Mouse (Mus musculus) myocyte (in vitro differentiated cells): ENCODE measurements around the gene Asl. TPM values are rescaled to one million over a fixed set of nuclear protein-coding genes. Genes with fewer than 3 reads are reported as not detected.
A peak's percentile ranks its signal among the peaks of the same experiment; 100 is the strongest.

Experiments
- H3K27me3 ChIP-seq: one replicate; pipeline ENCODE4 v1.6.1; 2011; ENCODE audit not compliant: control insufficient read depth, insufficient read depth, insufficient read length
- H3K36me3 ChIP-seq: one replicate; pipeline ENCODE4 v1.6.1; 2011; ENCODE audit not compliant: control insufficient read depth, insufficient read depth
- H3K4me2 ChIP-seq: one replicate; pipeline ENCODE4 v1.6.1; 2011; ENCODE audit warnings: low read depth, control low read depth
- H3K4me3 ChIP-seq: one replicate; pipeline ENCODE4 v1.5.1; 2011; ENCODE audit warnings: mild to moderate bottlenecking, control low read depth, moderate library complexity
- H3K79me2 ChIP-seq: one replicate; pipeline ENCODE4 v1.6.1; 2011; ENCODE audit not compliant: control insufficient read depth, insufficient read depth
- H3ac ChIP-seq: one replicate; pipeline ENCODE4 v1.6.1; 2011; ENCODE audit not compliant: control insufficient read depth, insufficient read length
- CEBPB ChIP-seq: IDR thresholded peaks from 2 replicates; pipeline ENCODE4 v1.6.1; 2011; ENCODE audit warnings: mild to moderate bottlenecking, moderate library complexity; ENCODE audit not compliant: poor library complexity, insufficient read depth, severe bottlenecking
- E2F4 ChIP-seq: IDR thresholded peaks from one replicate; pipeline ENCODE4 v1.6.1; 2011; ENCODE audit warnings: mild to moderate bottlenecking, control low read depth, moderate library complexity; ENCODE audit not compliant: insufficient read depth
- MAX ChIP-seq: IDR thresholded peaks from one replicate; pipeline ENCODE4 v1.6.1; 2011; ENCODE audit warnings: low read depth, mild to moderate bottlenecking, control low read depth
- MYOD1 ChIP-seq, 3 experiments: IDR thresholded peaks; one replicate each; pipeline ENCODE4 v1.6.1; 2011; ENCODE audit warnings: control low read depth in 2 of 3, low read depth in 2 of 3, mild to moderate bottlenecking in 2 of 3, moderate library complexity in 1 of 3; ENCODE audit not compliant: insufficient read length in 2 of 3, control insufficient read depth in 1 of 3
- MYOG ChIP-seq, 3 experiments: IDR thresholded peaks; one replicate each; pipeline ENCODE4 v1.6.1; 2011; ENCODE audit warnings: control low read depth in 2 of 3, low read depth in 2 of 3, mild to moderate bottlenecking in 2 of 3; ENCODE audit not compliant: insufficient read length in 2 of 3, control insufficient read depth in 1 of 3, insufficient read depth in 1 of 3
- POLR2A ChIP-seq: IDR thresholded peaks from one replicate; pipeline ENCODE4 v1.6.1; 2011; ENCODE audit warnings: low read depth, mild to moderate bottlenecking, control low read depth, moderate library complexity; ENCODE audit not compliant: insufficient read length
- POLR2AphosphoS2 ChIP-seq: IDR thresholded peaks from one replicate; pipeline ENCODE4 v1.6.1; 2011; ENCODE audit warnings: low read depth, control low read depth; ENCODE audit not compliant: insufficient read length
- REST ChIP-seq: IDR thresholded peaks from one replicate; pipeline ENCODE4 v1.6.1; 2011; ENCODE audit warnings: mild to moderate bottlenecking, control low read depth, moderate library complexity; ENCODE audit not compliant: insufficient read depth, insufficient read length
- SRF ChIP-seq: IDR thresholded peaks from one replicate; pipeline ENCODE4 v1.6.1; 2011; ENCODE audit warnings: low read depth; ENCODE audit not compliant: control insufficient read depth, insufficient read length
- TCF12 ChIP-seq: IDR thresholded peaks from one replicate; pipeline ENCODE4 v1.6.1; 2011; ENCODE audit warnings: mild to moderate bottlenecking, control low read depth; ENCODE audit not compliant: poor library complexity, insufficient read depth, severe bottlenecking
- TCF3 ChIP-seq: IDR thresholded peaks from one replicate; pipeline ENCODE4 v1.6.1; 2011; ENCODE audit warnings: low read depth, control low read depth; ENCODE audit not compliant: insufficient read length
- USF1 ChIP-seq: IDR thresholded peaks from one replicate; pipeline ENCODE4 v1.6.1; 2011; ENCODE audit warnings: low read depth, mild to moderate bottlenecking, control low read depth, moderate library complexity
- polyA plus RNA-seq: library from polyadenylated mRNA; unstranded; fragments of >200 nt; fragmentation: generic; extraction: Trizol; gene quantifications from one replicate; pipeline ENCODE4 v1.2.1, GENCODE M21; 2012; ENCODE audit warnings: missing spikeins

Asl gene
- polyA plus RNA-seq, 1 experiment: 45.8 TPM

DNA sequence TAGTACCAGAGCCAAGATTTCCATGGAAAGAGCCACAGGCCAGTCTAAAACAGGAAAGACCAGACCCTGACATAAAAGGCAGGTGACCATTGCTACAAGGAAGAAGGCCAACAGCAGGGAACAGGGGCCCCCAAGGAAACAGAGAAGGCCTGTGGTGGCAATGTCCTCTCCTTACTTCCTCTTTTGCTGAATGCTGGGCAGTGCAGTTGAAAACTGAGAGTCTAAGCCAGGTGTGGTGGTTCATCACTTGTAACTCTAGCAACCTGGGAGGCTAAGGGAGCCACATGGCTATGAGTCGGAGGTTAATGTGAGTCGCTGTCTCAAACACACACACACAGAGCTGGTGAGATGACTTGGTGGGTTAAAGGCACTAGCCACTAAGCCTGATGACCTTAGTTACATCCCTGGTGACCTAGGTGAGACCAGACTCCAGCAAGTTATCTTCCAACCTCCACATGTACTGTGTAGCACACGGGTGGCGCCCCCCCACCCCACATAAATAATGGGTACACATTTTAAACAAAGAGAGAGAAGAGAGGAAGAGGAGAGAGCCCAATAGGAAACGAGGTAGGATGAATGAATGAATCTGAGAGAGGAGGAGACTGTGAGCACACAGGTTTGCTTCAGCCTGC is 27.6 kb downstream of the Asl start:
- TF ChIP-seq SRF (no peak), TCF3 (no peak), CEBPB (no peak), MYOD1 (IDR thresholded peaks at IDR 0.05; ENCODE audit: control insufficient read depth in 1 of 3, insufficient read length in 2 of 3, low read depth in 2 of 3) (no peak), MAX (no peak), USF1 (no peak), POLR2AphosphoS2 (no peak), POLR2A (no peak), E2F4 (no peak), TCF12 (no peak), REST (no peak), MYOG (IDR thresholded peaks at IDR 0.05; ENCODE audit: control insufficient read depth in 1 of 3, insufficient read depth in 1 of 3, insufficient read length in 2 of 3, low read depth in 2 of 3) (no peak)

DNA sequence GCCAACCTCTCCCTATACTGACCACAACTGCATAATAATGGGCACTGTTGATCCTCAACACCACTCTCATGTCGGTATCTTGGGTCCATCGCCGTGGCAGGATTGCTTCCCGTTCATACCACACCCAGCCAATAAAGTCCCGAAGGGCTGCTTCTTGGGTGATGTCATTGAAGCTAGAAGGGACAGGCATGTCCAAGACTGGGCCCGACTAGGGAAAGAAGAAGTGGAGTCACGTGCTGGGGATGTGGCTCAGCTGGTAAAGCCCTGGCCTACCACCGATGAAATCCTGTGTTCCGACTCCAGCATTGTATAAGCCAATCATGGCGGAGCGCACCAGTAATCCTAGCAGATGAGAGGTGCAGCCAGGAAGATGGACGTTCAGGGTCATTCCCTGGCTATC is 28.3 kb downstream of the Asl start:
- H3K27me3 ChIP-seq: no peaks in the 10 kb centered on the region

More for the DNA sequence above, 27.6 kb downstream of the Asl start:
- peak overlapping the region; percentile 49 for H3K4me3 ChIP-seq
- no peaks in the 10 kb centered on the region for H3K36me3 ChIP-seq
- no peaks in the 10 kb centered on the region for H3K79me2 ChIP-seq
- peak overlapping the region; percentile 74 for H3K4me2 ChIP-seq
- H3K27me3 ChIP-seq: no peaks in the 10 kb centered on the region
- no peak overlapping the region for H3ac ChIP-seq

DNA sequence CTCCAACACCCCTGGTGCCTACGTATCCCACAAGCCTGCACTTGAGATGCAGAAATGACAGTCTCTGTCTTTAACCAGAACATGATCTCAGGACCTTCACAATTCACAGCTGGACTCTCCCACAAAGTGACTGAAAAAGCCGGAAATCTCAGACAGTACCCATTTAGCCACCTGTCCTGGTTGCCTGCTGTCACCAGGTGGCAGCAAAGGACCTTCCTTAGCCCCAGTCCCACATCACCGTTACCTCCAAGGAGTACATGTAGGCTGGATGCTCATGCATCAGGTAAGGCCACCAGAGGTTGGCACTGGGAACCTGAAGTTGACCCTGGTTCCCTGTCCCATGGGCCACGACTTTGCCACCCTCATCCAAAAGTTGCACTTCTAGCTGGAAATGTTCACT is 29.9 kb downstream of the Asl start:
- Histone ChIP-seq H3K36me3 (no peaks in the 10 kb centered on the region), H3ac (no peak overlapping the region), H3K4me3 (no peak overlapping the region), H3K27me3 (no peaks in the 10 kb centered on the region), H3K79me2 (no peaks in the 10 kb centered on the region), H3K4me2 (no peak overlapping the region)
- no peak for TF ChIP-seq MYOD1 (IDR thresholded peaks at IDR 0.05; ENCODE audit: control insufficient read depth in 1 of 3, insufficient read length in 2 of 3, low read depth in 2 of 3)
- peak in 1 of 3 experiments; percentile 22 for TF ChIP-seq MYOG (IDR thresholded peaks at IDR 0.05; ENCODE audit: control insufficient read depth in 1 of 3, insufficient read depth in 1 of 3, insufficient read length in 2 of 3, low read depth in 2 of 3)
- no peak for TF ChIP-seq POLR2A
- TF ChIP-seq USF1: no peak

More for the DNA sequence above, 28.3 kb downstream of the Asl start:
- Histone ChIP-seq H3K4me2 (no peak overlapping the region), H3K4me3 (no peak overlapping the region), H3ac (no peak overlapping the region), H3K36me3 (no peaks in the 10 kb centered on the region), H3K79me2 (no peaks in the 10 kb centered on the region)
- TF ChIP-seq USF1 (no peak), SRF (no peak), MAX (no peak), POLR2AphosphoS2 (no peak), MYOD1 (IDR thresholded peaks at IDR 0.05; ENCODE audit: control insufficient read depth in 1 of 3, insufficient read length in 2 of 3, low read depth in 2 of 3) (no peak), POLR2A (no peak), TCF3 (no peak)

DNA sequence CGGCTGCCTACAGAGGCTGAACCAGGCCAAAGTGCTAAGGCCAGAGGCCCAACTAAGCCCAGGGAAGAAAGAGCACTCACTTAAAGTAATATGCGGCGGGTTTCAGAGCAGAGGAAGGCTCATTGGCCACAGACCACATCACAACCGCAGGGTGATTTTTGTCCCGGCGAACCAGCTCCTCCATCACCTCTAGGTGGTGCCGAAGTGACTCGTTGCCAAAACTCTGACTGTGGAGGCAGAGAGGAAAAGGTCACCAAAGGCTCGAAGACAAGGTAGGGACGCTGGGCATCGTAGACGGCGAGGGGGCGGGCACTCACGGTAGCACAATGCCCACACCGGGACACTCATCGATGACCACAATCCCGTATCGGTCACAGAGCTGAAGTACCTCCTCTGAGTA is 31.3 kb downstream of the Asl start:
- H3K36me3 ChIP-seq: no peaks in the 10 kb centered on the region
- H3K79me2 ChIP-seq: no peaks in the 10 kb centered on the region
- no peak overlapping the region for H3K4me2 ChIP-seq
- H3K27me3 ChIP-seq: no peaks in the 10 kb centered on the region
- H3ac ChIP-seq: no peak overlapping the region
- H3K4me3 ChIP-seq: no peak overlapping the region
- TF ChIP-seq REST: no peak
- no peak for TF ChIP-seq CEBPB
- TF ChIP-seq E2F4: no peak
- TF ChIP-seq TCF12: no peak
- TF ChIP-seq MYOD1 (IDR thresholded peaks at IDR 0.05; ENCODE audit: control insufficient read depth in 1 of 3, insufficient read length in 2 of 3, low read depth in 2 of 3): no peak
- no peak for TF ChIP-seq USF1
- no peak for TF ChIP-seq MAX
- TF ChIP-seq MYOG (IDR thresholded peaks at IDR 0.05; ENCODE audit: control insufficient read depth in 1 of 3, insufficient read depth in 1 of 3, insufficient read length in 2 of 3, low read depth in 2 of 3): no peak
- no peak for TF ChIP-seq POLR2A
- TF ChIP-seq POLR2AphosphoS2: no peak
- TF ChIP-seq SRF: no peak
- TF ChIP-seq TCF3: no peak

DNA sequence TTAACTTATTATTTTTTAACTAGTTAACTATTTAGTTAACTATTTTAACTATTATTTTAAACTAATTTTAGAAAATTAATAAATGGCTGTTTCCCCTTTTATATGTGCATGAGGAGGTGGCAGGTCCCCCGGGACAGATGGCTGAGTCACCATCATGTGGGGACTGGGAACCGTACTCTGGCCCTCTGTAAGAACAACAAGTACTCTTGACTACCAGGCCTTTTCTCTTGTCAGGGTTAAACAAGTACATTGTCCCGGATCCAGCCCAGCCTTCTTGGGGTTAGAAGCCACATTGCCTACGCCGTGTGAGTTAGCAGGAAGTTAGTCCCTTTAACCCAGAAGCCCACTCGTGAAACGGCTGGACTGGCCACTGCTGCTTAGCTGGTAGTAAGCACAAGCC is 34.1 kb downstream of the Asl start:
- Histone ChIP-seq H3K4me3 (no peak overlapping the region), H3K79me2 (no peaks in the 10 kb centered on the region), H3K27me3 (no peaks in the 10 kb centered on the region), H3K36me3 (peaks cover 2% of the 10 kb centered on the region), H3ac (no peak overlapping the region), H3K4me2 (no peak overlapping the region)
- TF ChIP-seq MAX (no peak), TCF3 (no peak), MYOG (IDR thresholded peaks at IDR 0.05; ENCODE audit: control insufficient read depth in 1 of 3, insufficient read depth in 1 of 3, insufficient read length in 2 of 3, low read depth in 2 of 3) (no peak), MYOD1 (IDR thresholded peaks at IDR 0.05; ENCODE audit: control insufficient read depth in 1 of 3, insufficient read length in 2 of 3, low read depth in 2 of 3) (no peak), CEBPB (no peak), E2F4 (no peak), REST (no peak), TCF12 (no peak)
